Mouse (Mus musculus) heart, adult 11 months (tissue): ENCODE data around the gene Tarbp1.
"Not testable (repeated sequence)": the region's sequence is repeated elsewhere in the genome, so short reads cannot be mapped to it uniquely, and the experiment has no call there.

ENCODE experiments used
- DNase-seq: peaks from one replicate; pipeline ENCODE4 v3.0.0; 2022

Gene Tarbp1

DNA sequence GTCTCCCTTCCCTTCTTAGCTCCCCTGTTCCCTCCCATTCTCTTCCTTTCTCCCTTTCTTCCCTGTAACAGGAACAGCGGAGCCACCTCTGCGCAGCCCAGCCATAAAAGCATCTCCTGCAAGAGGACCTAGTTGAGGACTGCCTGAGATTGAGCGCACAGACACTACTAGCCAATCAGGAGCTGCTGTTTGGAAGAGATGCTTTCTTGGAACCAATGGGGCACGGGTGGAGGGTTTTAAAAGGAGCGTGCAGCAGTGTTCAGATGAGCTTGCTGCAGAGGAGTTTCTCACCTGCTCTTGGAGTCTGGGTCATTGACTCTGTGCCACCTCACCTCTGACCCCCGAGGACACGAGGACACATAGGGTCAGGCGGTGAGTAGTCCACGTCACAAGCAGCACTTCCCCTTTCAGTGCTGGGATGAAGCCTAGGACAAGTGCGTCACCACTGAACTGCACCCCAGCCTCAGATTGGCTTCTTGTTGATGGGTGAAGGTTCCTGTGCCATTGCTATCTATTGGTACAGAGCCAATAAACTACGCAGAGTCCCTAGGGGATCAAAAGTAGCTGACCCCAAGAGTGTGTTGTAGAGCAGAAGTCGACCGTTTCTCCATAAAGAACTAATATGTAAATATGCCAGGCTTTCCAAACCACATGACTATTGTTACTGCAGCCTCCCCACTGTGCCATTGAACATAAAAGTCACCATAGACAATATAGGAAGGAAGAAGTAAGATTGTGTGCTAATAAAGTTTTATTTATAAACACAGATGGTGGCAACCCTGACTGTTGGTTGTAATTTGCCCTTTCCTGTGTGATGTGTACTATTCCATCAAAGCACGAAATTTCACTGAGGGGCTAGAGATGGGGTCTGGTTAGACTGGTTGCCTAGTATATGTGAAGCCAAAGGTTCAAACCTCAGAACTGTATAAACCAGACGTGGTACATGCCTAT, 19.6 kb upstream of the Tarbp1 start:
- peak; percentile 93 for DNase-seq

DNA sequence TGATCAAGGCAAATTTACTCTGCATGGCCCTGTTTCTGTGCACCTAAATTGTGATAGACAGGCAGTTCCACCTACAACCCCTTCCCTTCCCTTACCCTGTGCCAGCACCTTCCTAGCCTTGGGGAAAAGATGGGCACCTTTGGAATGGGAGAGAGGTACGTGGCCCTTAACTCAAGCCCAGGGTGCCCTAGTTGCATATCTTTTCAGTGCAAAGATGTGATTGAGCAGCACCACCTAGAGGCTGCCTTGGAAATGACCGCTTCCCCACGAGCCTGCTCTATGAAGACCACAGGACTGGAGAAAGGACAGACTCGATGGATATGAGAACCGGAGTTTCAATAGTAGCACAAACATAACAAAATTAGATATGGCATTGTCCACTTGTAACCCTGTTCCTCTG, 8.1 kb upstream of the Tarbp1 start:
- peak; percentile 94 for DNase-seq

- no peak for DNase-seq
Measured at GRCm38 (mm10) chr8:126482348-126482720, 7.5 kb upstream of the Tarbp1 start.

GRCm38 (mm10) chr8:126481494-126482347, 6.9 kb upstream of the Tarbp1 start:
- DNase-seq, result no peak

DNA sequence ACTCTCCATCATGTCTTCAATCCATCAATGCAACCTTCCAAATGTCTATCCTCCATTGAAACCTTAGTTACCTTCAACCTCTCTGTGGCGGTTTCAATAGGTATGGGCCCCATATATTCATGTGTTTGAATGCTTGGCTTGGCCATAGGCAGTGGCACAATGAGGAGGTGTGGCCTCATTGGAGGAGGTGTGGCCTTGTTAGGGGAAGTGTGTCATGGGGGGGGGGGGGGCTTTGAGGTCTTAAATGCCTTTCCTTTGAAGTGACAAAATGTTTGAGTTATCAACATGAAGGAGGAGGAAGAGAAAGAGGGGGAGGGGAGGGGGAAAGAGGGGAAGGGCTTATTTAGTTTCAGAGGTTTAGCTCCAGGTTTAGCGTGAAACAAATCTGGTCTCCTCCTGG, 5.5 kb upstream of the Tarbp1 start:
- DNase-seq, result no peak

- no peak for DNase-seq
Measured at GRCm38 (mm10) chr8:126478714-126479113, 3.8 kb upstream of the Tarbp1 start.

DNA sequence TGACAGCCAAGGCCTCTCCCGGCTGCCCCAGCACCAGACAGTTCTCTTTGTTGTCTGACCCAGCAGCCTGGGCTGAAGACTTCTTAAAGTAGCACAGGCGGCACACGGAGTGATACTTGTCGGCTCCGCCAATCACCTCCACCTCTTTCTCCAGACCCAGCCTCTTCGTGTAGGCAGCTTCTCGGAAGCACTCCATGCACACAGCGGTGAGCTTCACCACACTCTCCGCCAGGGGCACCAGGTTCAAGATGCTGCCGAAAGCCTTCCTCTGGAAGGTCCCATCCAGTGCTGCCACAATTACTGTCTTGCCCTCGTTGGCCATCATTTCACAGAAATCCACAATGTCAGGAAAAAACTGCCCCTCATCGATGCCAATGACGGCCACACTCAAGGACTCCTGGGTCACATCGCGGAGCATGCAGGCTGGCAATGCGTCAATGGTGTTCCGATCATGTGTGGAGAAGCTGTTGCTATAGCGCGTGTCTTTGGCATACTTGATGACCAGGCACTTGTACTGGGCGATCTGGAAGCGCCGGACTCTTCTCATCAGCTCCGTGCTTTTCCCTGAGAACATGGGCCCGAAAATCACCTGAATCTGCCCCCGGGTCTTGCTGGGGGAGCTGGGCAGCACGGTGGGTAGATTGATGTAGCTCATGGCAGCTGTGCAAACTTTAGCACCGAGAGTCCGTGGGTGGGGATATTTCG, 1.4 kb upstream of the Tarbp1 start:
- DNase-seq, result not testable (repeated sequence)

- peak; percentile 92 for DNase-seq
Measured at GRCm38 (mm10) chr8:126475738-126476137, 873 bp upstream of the Tarbp1 start.

DNA sequence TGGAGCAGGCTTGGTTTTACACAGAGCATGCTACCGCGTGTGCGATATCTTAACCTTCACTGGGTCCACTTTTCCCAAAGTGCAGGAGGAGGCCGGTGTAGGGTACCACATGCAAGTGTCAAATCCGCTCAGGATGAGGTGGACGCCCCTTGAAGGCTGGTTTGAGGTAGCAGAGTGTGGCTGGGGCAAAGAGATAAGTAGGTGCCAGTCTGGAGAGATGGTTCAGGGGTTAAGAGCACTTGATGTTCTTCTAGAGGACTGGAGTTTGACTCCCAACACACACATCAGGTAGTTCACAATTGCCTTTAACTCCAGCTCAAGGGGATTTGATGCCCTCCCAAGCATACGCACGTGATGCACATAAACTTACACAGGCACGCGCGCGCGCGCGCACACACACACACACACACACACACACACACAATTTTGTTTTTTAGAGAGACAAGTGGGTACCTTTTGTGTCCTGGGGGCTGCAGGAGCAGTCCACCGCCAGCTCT, 1.0 kb downstream of the Tarbp1 start:
- peak; percentile 91 for DNase-seq

GRCm38 (mm10) chr8:126464071-126464470, 10.8 kb downstream of the Tarbp1 start:
- DNase-seq, result peak; percentile 73

GRCm38 (mm10) chr8:126461735-126462134, 13.1 kb downstream of the Tarbp1 start:
- DNase-seq, result no peak

DNA sequence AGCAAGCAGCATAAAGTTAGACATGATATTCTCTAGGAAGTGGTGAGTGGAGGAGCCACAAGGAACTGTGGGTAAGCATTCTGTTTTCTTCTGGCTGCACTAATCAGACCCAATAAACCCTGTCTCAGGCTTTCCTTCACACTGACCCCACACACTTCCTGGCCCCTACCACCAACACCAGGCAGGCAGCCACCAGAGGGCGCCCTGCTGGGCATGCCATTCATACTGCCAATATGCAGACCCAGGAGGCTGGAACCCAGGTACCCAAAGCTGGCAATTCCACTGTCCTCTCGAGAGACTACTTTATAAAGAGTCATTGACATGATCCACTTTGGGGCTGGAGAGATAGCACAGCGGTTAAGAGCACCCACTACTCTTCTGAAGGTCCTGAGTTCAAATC, 14.6 kb downstream of the Tarbp1 start:
- no peak for DNase-seq

DNA sequence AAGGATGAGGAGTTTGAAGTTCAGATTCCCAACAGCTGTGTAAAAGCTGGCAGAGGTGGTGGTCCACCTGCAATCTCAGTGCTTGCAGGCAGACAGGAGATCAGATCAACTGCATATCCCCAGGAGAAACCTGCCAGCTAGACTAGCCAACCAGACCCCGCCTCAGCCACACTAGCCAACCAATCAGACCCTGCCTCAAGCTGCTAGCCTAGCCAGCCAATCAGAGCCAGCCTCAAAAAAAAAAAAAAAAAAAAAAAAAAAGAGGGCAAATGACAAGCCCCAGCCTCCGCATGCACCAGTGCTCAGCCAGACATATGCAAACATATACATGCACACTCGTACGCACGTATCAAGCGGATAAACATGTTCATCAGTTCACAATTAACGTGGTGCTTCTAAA, 19.5 kb downstream of the Tarbp1 start:
- DNase-seq, result no peak

GRCm38 (mm10) chr8:126451158-126451557, 23.7 kb downstream of the Tarbp1 start:
- no peak for DNase-seq

- DNase-seq, result no peak
Measured at GRCm38 (mm10) chr8:126438937-126439336, 35.9 kb downstream of the Tarbp1 start.

DNA sequence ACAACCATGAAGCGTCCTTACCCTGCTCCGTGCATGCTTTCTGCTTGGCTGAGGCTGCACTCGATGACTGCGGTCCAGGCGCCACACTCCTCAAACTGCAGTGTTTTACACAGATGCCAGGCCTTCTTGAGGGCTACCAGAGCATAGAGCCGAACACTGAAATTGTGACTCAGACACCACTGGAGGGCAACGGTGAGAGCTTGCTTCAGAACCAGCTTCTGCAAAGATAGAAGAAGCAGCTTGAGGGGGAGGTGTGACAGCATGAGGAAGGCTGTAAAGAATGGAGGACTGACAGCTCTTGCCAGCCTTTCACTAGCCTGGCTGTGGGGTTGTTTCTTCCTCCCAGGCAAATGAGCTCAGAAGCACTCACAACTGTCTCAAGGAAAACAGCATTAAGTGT, 41.0 kb downstream of the Tarbp1 start:
- DNase-seq, result no peak

GRCm38 (mm10) chr8:126429635-126430034, 45.2 kb downstream of the Tarbp1 start:
- no peak for DNase-seq

DNA sequence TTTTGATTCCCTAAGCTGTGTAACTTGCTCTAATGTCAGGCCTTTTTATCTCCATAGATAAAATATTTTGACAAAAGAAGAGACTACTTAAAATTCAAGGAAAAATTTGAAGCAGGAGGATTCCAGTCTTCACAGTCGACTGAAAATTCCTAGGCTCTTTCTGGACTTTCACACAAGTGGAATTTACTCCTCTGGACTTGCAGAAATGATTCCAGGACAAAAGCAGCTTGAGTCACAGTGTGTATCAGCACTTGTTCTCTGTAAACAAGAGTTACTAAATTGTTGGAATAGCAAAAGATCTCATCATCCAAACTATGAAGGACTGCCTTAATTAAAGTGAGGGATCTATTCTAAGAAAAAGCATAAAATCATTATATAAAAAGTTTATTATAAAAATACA, 49.9 kb downstream of the Tarbp1 start:
- DNase-seq, result no peak

GRCm38 (mm10) chr8:126424163-126424562, 50.7 kb downstream of the Tarbp1 start:
- no peak for DNase-seq

- DNase-seq, result no peak
Measured at GRCm38 (mm10) chr8:126422920-126423300, 52.0 kb downstream of the Tarbp1 start.

DNA sequence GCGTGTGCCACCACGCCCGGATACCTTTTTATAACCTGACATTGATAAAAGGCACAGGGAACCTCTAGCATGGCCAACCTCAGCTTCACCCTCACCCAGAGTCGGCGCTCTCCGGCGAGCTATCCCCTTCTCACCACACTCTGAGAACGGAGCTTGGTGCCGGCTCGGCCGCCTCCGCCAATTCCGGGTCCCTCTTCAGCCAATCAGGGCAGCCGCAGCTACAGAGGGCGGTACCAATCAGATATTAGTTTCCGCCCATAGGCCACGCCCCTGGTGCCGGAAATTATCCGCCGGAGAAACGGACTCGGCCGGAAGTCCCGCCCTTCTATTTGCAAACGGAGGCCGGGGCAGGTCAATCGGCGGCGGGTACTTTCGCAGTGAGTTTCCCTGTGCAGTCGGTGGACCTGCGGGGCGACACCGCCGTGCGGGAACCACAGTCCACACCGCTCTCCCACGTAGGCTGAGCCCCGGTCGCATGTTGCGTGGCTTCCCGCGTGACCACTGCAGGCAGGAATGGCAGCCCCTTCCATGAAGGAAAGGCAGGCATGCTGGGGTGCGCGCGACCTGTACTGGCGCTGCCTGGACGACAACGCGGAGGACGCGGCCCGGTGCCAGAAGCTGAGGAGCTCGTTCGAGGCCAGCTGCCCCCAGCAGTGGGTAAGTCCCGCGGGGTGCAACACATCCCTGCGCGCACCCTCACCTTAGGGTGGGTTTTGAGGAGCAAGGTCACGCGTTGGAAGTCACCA, 52.5 kb downstream of the Tarbp1 start, which contains the start of gene Coa6:
TSS of gene Coa6 (plus strand) at position 342 of the 746 bp plus-strand sequence.
- DNase-seq, result peak; percentile 100

DNA sequence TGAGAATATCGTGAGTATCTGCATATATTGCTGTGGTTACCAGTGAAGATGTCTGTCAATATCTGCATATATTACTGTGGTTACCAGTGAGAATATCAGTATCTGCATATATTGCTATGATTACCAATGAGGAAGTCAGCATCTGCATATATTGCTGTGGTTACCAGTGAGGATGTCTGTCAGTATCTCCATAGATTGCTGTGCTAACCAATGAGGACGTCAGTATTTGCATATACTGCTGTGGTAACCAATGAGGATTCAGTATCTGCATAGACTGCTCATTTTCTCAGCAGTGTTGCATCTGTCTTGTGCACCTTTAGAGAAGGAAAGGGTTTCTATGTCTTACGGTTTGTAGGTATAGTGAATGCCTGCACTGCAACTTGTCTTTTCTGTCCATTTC, 54.0 kb downstream of the Tarbp1 start:
- no peak for DNase-seq
